Mouse (Mus musculus): Measurements from ENCODE around the gene Gpr84.

The Gpr84 gene

DNA sequence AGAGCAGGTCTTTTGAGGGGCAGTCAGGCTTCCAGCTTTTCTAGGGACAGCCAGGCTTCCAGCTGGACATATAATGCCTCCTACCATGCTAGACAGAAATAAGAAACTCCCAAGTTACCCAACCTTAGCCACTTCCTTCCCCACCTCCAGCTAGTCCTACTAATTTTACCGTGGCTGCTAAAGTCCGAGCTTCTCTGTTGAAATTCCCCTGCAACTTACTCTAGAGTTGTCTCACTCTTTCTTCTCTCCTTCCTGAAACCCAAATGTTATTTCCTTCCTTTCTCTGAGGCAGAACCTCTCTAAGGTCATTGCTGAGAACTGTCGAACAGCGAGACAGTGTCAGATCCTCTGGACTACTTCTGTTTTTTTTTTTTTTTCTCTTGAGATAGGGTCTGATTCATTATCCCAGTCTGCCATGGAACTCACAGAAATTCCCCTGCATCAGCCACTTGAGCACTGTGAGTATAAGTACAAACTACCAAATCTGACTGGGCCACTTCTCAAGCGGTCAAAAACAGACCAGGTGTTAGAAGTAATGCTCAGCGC is at the start of gene Gpr84:
Gpr84 (minus strand) TSS at position 248 of the 546 bp plus-strand sequence.
- no peak for DNase-seq (ENCODE audit: low read depth)

DNA sequence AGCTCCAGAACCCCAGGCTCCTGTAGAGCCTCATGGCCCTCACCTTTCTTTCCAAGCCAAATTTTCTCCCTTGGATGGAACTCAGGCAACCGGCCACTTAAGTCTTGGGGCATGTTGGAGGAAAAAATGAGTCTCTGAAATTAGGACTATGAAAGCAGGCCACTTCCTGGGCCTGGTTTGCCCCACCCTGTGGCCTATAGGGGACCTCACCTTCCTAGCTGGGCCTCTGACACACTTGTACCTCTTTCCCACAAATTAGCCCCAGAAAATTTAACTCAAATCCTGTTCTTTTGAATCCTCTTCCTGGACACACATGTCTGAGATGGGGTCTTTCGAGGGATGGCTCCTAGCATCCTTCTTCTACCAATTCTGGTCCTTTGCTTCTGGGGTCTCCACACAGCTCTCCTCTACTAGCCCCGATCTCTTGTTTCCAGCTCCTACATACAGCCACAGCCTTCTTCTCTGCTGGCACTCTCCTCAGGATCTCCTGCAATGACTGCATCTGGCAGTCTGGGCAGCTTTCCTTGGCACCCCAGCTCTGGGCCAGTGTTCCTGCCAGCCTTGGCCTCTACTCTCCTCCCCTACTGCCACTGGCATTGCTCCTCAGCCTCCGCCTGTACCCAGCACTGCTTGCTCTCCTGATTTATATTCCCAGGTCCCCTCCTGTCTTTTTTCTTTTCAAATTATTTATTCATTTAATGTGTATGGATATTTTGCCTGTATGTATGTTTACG is 49.6 kb upstream of the Gpr84 start:
- no peak for DNase-seq (ENCODE audit: low read depth)

DNA sequence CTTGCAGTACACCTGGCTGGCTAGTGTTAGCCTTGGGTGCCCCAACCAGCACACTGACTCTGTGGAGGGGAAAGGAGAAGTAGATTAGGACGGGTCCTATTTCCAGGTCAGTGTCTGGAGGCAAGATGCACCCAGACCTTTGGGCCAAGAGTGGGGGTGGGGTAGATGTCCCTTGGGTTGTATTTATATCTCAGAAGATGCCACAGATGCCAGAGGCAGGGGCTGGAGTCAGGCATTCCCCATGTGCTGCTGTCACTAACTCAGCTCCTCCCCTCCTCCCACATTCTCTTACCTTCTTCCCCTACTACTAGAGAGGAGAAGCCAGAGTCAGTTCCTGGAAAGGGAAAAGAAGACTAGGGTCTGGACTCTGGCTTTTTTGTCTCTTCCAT is 48.7 kb upstream of the Gpr84 start:
- no peak for DNase-seq (ENCODE audit: low read depth)

DNA sequence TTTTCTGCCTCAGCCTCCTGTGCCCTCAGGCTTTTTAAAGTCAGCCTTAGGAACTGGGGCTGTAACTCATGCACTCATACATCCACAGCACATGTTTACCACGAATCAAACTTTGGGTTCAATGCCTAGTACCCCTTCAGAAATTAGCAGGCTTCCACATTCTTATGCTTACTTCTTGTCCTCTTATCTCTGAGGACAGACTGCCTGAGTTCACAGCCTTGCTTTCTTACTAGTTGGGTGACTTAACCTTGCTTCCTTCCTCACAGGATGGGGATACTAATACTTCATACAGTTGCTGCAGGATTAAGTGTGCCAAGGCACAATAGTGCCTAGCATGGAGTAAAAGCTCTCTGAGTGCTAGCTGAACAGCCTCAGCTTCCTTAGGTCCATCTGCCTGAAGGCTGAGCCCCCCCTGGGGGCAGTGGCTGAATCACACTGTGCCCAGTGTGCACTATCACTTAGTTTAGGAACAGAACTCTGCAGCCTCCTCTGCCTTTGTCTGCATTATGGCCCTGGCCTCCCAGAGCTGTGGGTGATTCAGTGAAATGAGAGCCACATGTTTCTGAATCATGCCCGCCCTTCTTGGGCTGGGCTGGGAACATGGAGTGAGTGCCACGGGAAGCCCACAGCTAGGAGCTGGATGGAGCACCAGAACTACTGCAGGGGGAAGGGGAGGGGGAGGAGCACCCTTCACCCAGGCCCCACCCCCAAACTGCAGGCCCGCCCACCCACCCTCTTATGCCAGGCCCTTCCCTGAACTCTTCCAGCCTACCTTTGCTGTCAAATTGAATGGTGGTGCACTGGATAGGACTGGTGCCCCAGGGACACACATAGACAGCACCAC is 48.1 kb upstream of the Gpr84 start:
- DNase-seq (ENCODE audit: low read depth): no peak

DNA sequence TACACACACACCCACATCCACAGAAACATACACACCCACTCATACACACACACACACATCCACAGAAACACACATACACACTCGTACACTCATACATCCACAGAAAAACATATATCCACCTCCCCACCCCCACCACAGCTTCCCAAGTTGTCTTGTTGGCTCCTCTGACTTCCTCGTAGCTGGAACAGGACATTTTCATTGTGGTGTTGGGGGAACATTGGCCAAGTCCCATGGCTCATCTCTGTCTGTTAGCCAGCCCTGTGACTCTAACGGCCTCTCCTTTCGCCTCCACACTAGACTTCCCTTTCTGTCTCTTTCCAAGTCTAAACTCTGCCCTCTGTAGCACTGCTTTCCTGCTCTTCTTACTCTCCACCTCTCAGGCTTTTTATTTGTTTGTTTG is 47.4 kb upstream of the Gpr84 start:
- DNase-seq (ENCODE audit: low read depth): no peak

DNA sequence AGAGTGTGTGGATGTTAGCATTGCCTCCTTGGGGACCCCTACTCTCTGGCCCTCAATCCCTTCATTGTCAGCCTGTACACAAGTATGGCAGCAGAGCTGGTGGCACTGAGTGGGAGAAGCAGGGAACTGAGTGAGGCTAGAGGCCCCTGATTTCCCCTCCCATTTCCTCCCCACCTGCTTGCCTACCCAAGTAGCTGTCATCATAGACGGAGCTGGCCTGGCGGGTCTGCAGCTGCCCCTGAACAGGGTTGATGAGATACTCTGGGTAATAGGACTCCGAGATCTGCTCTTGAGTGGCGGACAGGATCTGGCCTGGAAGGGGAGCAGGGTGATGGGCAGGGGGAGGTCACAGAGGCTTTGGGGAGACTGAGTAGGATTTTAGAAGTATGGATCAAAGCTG is 45.7 kb upstream of the Gpr84 start:
- no peak for DNase-seq (ENCODE audit: low read depth)

DNA sequence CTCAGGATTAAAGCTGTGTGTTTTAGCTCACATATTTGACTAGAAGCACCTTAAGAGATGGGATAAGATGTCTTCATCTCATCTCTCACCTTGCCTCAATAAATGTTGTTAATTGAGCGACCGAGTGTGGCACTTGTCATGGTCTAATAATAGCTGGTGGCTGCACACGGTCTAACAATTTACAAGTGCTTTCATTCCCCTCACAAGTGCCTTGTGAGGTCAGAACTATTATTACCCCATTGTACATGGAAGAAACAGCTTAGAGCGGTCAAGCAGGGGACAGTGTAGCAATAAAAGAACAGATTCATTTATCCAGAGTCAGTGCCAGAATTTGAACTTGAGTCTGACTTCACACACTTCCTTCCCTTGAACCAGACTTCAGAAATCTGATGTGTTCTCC is 45.0 kb upstream of the Gpr84 start:
- no peak for DNase-seq (ENCODE audit: low read depth)

DNA sequence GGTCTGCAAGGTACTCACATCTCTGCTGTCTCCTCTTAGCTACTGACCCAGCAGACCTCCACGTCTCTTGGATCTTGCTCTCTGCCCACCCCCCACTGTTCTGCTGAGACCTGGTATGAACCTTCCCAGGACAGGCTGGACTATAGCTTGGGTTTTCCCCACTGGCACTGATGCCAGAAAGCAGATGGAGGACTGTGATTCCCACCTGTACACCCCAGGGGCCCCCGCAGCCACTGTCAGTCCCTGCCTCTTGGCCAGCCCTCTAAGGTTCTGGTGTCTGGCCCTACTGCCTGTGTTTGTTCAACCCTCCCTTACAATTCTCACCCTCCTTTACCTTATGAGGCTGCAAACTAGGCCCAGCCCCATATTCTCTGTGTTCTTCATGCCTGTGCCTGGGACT is 44.3 kb upstream of the Gpr84 start:
- DNase-seq (ENCODE audit: low read depth): no peak

DNA sequence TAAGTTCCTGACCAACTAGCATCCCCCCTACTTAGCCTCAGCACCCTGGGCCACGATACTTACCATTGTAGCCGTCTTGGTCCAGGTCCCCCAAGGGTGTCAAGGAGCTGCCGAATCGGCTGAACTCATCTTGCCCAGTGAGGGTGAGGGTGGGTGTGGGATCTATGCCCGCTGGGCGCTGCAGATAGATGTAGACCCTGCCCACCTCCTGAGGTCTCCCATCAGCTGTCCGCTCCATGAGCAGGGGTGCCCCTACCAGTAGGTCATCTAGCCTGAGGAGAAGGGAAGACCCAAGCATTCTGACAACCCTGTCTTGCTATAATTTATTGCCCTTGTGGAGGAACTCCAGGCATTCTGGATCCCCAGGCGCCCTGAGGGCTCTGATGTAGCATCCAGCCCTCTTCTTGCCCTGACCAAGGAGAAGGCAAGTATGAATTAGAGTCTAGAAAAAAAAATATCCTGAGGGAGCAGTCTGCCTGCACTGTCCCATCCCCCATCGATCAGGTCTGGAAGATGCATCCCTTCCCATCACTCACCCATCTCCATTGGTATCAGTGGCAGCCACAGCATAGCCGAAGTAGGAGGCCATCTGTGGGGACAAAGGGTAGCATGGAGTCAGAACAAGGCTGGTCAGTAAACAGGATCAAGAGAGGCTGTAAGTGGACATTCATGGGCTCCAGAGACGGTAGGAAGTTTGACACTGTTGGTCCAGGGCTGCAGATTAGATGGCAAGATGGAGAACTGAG is 43.3 kb upstream of the Gpr84 start:
- no peak for DNase-seq (ENCODE audit: low read depth)

DNA sequence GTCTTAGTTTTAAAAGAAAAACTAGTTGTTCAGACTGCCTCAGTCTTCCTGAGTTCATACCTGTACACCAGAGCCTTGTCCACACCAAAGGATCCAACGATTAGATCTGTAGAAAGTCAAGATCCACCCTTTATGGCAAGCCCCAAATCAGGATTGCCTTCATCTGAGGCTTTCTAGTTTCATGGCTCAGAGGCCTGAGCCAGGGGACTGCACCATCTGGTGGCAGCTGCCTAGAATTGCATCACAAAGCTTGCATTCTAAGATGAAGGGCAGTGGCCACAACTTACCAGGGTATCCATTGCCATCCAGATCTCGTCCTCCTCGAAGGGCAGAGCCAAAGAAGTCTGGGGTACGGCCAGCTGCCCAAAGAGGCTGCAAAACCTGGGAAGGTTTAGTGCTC is 42.4 kb upstream of the Gpr84 start:
- DNase-seq (ENCODE audit: low read depth): peak; percentile 75

DNA sequence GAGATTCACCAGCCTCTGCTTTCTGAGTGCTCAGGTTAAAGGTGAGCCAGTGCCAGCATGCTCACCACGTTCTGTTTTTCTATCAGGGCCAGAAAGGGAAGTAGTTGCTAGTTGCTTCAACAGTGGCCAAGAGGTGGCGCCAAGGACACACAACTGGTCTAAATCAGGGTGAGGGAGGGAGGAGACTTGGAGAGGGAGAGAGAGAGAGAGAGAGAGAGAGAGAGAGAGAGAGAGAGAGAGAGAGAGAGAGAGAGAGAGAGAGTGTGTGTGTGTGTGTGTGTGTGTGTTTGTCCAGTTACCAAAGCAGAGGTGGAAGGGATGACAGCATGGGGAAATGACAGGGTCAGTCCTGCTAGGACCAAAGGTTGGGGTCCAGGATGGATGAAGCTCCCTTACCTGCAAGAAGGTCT is 36.9 kb upstream of the Gpr84 start:
- DNase-seq (ENCODE audit: low read depth): peak; percentile 70

DNA sequence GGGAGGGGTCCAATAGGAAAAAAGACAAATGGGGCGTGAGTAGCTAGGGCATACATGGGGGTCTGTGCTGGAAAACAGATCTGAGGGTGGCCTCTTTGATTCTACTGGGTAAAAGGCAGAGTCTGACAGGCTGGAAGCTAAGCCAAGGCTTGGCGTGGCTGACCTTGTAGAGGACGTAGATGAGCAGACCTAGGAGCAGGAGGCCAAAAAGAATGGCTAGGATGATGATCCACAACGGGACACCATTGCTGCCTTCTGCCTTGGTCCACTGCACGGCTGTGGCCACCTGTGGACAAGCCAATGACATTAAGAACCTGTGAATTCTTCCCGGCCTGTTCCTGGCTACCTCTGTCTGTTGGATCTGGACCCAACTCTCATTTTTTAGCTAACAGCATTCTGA is 35.4 kb upstream of the Gpr84 start:
- DNase-seq (ENCODE audit: low read depth): no peak

DNA sequence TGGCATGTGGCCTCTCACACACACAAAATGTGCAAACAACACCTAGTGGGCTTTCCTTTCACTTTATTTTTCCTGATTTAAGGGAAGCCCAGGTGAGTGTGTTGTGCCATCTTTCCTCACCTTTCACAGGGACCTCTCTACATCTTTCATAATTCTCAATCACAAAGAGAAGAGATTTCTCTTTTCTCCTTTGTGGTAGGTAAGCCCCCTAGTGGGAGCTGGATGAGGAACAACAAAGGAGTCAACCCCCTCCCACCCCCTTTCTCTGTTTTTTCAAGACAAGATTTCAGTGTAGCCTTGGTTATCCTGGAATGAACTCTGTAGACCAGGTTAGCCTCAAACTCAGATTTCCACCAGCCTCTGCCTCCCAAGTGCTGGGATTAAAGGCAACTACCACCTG is 33.1 kb upstream of the Gpr84 start:
- DNase-seq (ENCODE audit: low read depth): no peak

DNA sequence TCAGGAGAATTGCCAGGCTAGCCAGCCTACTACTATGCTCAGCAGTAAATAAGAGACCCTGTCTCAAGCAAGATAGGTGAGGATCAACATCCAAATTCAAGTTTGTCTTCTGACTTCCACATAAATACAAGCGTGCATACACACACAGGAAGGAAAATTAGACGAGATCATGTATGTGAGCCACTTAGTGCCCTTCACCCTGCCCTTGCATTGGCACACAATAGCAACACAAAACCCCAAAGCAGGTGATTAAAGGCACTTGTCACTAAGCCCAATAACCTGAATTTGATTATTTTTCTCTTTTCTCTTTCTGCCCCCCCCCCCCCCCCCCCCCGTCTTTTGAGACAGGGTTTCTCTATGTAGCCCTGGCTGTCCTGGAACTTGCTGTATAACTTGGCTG is 32.6 kb upstream of the Gpr84 start:
- no peak for DNase-seq (ENCODE audit: low read depth)

DNA sequence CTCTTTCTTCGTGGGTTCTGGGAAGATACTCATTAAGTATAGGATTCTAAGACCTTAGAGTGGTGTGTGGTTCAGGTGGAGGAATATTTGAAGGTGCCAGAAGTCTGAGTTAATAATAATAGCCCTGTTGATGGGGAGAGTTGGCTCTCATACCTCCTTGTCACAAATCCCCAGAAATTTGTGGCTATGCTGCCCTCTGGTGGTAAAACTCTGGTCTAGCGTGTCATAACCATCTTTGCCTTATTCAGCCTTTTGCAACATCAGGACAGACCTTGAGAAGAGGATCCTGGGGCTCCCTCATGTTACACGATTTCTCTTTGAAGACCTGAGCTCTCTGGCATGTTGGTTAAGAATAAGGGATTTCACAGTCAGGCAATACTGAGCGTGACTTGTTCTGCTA is 32.0 kb upstream of the Gpr84 start:
- peak; percentile 87 for DNase-seq (ENCODE audit: low read depth)

DNA sequence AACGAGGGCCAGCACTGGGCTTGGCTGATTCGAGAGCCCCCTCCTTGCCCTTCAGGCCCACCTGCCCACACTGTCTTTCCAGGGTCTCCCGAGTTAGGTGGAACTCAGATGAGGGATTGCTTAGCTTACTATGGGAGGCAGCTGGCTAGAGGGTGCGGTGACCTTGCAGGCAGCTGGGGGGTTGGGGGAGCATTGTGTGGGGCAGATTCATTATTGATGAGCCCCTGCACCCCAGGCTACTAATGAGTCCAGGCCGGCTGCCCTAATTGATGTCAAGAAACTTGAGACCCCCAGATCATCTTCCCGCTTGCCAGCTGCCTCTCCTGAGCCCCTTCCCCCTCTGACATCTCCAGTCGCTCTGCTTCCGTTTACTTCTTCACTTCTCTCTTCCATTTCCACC is 31.1 kb upstream of the Gpr84 start:
- no peak for DNase-seq (ENCODE audit: low read depth)

DNA sequence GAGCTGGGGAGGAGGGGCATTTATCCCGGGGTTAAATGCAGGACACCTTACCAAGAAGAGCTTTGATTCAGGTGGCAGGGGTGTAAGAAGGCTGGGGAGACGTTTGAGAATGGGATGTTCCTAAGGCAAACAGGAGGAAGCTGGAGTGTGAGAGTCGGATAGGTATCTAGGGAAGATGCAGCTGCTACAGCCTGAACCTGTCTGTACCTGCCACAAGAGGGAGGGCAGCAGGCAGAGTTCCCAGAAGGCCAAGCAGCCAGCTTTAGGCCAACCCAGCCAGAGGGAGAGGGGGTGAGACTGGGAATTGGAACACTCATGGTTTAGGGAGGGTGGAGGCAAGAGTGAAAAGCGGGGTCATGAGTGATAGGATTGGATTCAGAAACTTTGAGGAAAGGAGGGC is 30.4 kb upstream of the Gpr84 start:
- peak; percentile 32 for DNase-seq (ENCODE audit: low read depth)

DNA sequence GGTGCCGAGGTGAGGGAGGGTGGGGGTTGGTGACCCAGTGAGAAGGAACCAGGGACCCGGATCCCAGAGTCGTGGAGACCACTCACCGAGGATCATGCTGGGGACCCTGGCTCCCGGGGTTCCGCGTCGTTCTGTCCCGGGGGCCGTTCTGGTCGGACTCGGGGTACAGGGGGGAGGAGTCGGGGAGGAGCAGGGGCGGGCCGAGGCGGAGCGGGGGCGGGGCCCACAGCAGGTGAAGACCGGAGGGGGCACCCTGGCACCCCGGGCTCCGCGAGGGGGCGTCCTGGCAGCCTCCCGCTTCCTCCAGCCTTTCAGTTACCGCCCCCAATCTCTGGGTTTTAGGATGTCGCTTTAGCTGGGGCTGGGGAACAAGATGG is 29.5 kb upstream of the Gpr84 start, which contains the start of gene Zfp385a:
Zfp385a (minus strand) TSS at position 133 of the 377 bp plus-strand sequence.
- peak; percentile 74 for DNase-seq (ENCODE audit: low read depth)

DNA sequence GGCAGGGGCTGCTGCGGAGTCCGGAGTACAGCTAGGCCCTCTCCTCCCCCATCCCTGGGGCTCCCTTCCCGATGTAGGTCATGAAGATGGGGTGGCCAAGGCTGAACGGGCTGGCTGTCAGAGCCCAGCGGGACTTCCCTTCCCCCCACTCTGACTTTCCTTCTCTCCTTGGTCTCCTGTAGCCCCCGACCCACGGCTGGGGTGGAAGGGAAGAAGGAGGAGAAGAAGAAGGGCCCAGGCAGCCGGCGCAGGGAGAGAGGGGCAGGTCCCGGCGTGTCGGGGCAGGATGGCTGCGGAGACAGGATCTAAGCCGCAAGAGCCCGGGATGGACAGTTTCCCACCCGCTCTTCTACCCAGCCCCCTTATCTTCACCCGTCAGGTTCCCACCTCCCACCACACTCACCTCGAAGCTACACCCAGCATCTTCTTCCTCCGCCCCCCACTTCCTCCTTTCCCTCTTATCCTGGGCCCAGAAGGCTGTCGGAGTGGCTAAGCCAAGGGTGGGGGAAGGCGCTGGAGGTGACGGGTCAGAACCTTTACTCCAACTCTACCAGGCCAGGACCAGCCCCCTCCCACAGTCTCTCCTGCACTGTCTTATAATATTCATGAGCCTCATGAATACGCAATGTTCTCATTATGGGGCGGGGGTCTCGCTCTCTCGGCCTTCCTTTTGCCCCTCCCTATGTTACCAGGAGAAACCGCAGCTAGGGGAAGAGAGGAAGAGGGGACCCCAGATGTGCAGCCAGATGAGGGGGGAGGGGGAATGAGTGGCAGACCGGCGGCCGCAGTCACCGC is 29.0 kb upstream of the Gpr84 start:
- DNase-seq (ENCODE audit: low read depth): peak; percentile 31

DNA sequence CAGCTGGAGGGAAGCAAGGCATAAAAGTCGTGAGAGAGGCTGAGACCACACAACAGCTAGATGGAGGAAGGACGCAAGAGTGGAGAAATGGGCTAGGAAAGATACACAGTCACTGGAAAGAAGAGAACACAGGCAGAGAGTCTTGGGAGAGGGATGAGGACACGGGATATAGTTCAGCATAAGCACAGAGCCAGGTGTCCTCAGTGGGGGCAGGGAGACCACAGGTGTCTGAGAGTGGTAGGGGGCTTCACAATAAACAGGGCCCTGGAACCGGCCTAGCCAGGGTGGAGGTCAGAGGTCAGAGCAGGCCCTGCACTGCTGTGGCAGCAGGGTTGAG is 28.4 kb upstream of the Gpr84 start:
- DNase-seq (ENCODE audit: low read depth): no peak

DNA sequence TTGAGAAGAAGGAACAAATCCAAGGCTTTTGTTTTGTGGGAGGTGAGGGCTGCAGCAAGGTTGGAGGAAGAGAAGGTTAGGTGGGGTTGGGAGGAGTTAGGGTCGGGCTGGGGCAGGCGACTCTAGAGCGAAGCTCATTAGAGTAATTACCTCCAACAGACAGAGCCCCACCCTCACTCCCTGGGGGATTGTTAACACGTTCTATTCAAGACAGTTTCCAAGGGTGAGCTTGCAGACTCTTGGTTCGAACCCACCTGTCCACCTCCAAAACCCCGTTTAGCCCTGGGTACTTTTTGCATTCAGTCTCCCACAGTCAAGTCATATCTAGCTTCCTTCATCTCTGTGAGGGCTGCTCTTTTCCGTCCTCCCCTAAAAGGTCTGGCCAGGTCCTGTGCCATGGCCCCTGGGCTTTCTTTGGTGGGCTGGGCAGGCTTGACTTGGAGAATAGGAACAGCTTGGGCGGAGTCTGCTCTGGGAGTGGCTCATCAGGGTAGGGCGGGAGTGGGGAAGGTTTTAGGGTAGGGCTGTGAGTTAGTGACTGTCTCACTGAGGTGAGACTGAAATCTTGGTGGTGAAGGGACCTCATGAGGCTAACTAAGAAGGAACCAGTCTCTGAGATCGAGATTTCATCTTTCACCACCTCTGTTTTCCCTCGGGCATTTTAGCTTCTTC is 26.7 kb upstream of the Gpr84 start:
- no peak for DNase-seq (ENCODE audit: low read depth)

Measured in naive thymus-derived CD4-positive, alpha-beta T cell, adult 2 months (primary cell).